ENCODE assay signal across 11 mouse cellular contexts in the genomic region with DNA sequence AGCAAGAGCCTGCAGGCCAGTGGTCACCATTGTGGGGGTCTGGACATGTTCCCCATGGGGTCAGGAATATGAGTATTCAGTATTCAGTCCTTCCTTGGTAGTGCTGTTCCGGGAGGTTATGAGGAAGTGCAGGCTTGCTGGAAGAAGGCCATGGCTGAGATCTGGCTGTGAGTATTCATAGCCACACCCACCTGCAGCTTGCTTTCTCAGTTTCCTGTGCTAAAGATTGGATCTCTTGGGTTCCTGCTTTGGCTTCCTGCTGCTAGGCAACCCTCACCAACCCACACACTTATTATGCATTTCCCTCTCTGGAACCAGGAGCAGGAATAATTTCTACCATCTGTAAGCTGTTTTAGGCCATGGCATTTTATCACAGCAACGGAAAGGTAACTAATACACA.
A peak's percentile ranks its signal among the peaks of the same experiment; 100 is the strongest.
DNase-seq lines count a peak whose midpoint lies in the region; ATAC-seq and TF ChIP-seq lines count a peak whose summit lies in the region.
"Had no signal": no experiment of that assay in that cellular context is flagged by ENCODE, and none has a peak within 500 bp of the region (broad histone marks: within the 10 kb centered on the region; RNA-seq: fewer than 3 reads in every experiment).

No protein-coding gene starts in this region.

- H3K9ac ChIP-seq in kidney, embryonic 16.5 days (replicated peaks; ENCODE audit: low read length) = no peak overlapping the region
- no peak overlapping the region for H3K9ac ChIP-seq in lung, postnatal 0 days (replicated peaks; ENCODE audit: low read depth)
- H3K9ac ChIP-seq: embryonic facial prominence, embryonic 12.5 days; neural tube, embryonic 13.5 days had no signal

- H3K4me1 ChIP-seq in kidney, embryonic 16.5 days (ENCODE audit: insufficient read depth, low read length) = no peaks in the 10 kb centered on the region
- no peaks in the 10 kb centered on the region for H3K4me1 ChIP-seq in lung, postnatal 0 days (ENCODE audit: insufficient read depth, low read depth, low read length)
- H3K4me1 ChIP-seq: embryonic facial prominence, embryonic 12.5 days had no signal

- H3K27ac ChIP-seq in kidney, embryonic 16.5 days (ENCODE audit: low read length) = no peak overlapping the region
- no peak overlapping the region for H3K27ac ChIP-seq in lung, postnatal 0 days (ENCODE audit: low read length)
- H3K27ac ChIP-seq: embryonic facial prominence, embryonic 12.5 days; gastrocnemius, adult 2 months had no signal

- H3K36me3 ChIP-seq in kidney, embryonic 16.5 days (ENCODE audit: insufficient read depth, low read length) = peaks cover 7% of the 10 kb centered on the region; the same call in 1 of the 2 replicates
- no peaks in the 10 kb centered on the region for H3K36me3 ChIP-seq in lung, postnatal 0 days (ENCODE audit: insufficient read depth, low read length)
- H3K36me3 ChIP-seq: embryonic facial prominence, embryonic 12.5 days; neural tube, embryonic 13.5 days had no signal

- 76% methylated on average over 2 of the region's 2 CpGs for WGBS in kidney, embryonic 16.5 days
- 74% methylated on average over 2 of the region's 2 CpGs for WGBS in lung, postnatal 0 days

- no peak overlapping the region for H3K4me3 ChIP-seq in kidney, embryonic 16.5 days (ENCODE audit: low read length)
- no peak overlapping the region for H3K4me3 ChIP-seq in lung, postnatal 0 days (ENCODE audit: low read depth, low read length)
- H3K4me3 ChIP-seq: embryonic facial prominence, embryonic 12.5 days; gastrocnemius, adult 2 months; neural tube, embryonic 13.5 days had no signal

- no peak overlapping the region for H3K4me2 ChIP-seq in kidney, embryonic 16.5 days (replicated peaks; ENCODE audit: low read depth, low read length)
- H3K4me2 ChIP-seq in lung, postnatal 0 days (replicated peaks; ENCODE audit: low read depth, low read length) = no peak overlapping the region
- H3K4me2 ChIP-seq: embryonic facial prominence, embryonic 12.5 days; neural tube, embryonic 13.5 days had no signal

- peak; percentile 3 for DNase-seq in CD4-positive, CD25-positive, alpha-beta regulatory T cell, adult 2 months (ENCODE audit: low read depth, low spot score)
- DNase-seq in kidney, postnatal 4 days = peak; percentile 11 to 26
- peak; percentile 94 for DNase-seq in MEL-GATA-1-ER (ENCODE audit: extremely low read depth, low read depth)
- peak; percentile 63 for DNase-seq in lung, postnatal 0 days (ENCODE audit: low spot score)
- DNase-seq in cerebellum, postnatal 36 days = no peak
- DNase-seq in Muller cell, postnatal 12 days (ENCODE audit: inconsistent ontology term) = no peak
- DNase-seq: gastrocnemius, adult 2 months had no signal

- peak; percentile 41; the same call in 1 of the 2 replicates for TF ChIP-seq EP300 in lung, postnatal 0 days (IDR thresholded peaks at IDR 0.05)

- TF ChIP-seq CTCF in lung, postnatal 0 days (IDR thresholded peaks at IDR 0.05) = no peak

- ATAC-seq in CD4-positive, CD25-positive, alpha-beta regulatory T cell, adult 4 months = no peak
- no peak for ATAC-seq in kidney, embryonic 16.5 days (ENCODE audit: low FRiP score, low TSS enrichment)
- ATAC-seq in lung, postnatal 0 days = peak; percentile 56; the same call in 1 of the 2 replicates

- no peaks in the 10 kb centered on the region for H3K27me3 ChIP-seq in kidney, embryonic 16.5 days (ENCODE audit: insufficient read depth, low read length)
- H3K27me3 ChIP-seq in lung, postnatal 0 days (replicated peaks; ENCODE audit: insufficient read depth, low read length) = no peaks in the 10 kb centered on the region
- H3K27me3 ChIP-seq: embryonic facial prominence, embryonic 12.5 days; neural tube, embryonic 13.5 days had no signal

- H3K9me3 ChIP-seq in kidney, embryonic 16.5 days (ENCODE audit: low read length) = peaks cover 13% of the 10 kb centered on the region
- no peaks in the 10 kb centered on the region for H3K9me3 ChIP-seq in lung, postnatal 0 days (ENCODE audit: low read length)

Comparison
In these comparisons a context has a peak if more than half of its experiments do, and no peak if none do; other contexts are left out.
1. DNase-seq: peak in CD4-positive, CD25-positive, alpha-beta regulatory T cell, adult 2 months (single experiment), kidney, postnatal 4 days (2 of 2), MEL-GATA-1-ER (single experiment) and lung, postnatal 0 days (single experiment); none in cerebellum, postnatal 36 days (0 of 2) and Muller cell, postnatal 12 days (single experiment).